Mouse (Mus musculus) hindbrain, embryonic 16.5 days (tissue): ENCODE data around the gene Ambra1. TPM values are rescaled to one million over a fixed set of nuclear protein-coding genes. Genes with fewer than 3 reads are reported as not detected.
A peak's percentile ranks its signal among the peaks of the same experiment; 100 is the strongest.

Source experiments
- ATAC-seq: fragments of 200-750 bp; cut with Nextera tagmentation; 2 replicates; pipeline ENCODE4 v1.8.0; 2017; ENCODE audit warnings: moderate TSS enrichment, moderate library complexity
- H3K27ac ChIP-seq: fragments of 300-500 bp; sonication (generic); 2 replicates; pipeline ENCODE4 v1.5.1; 2014; ENCODE audit warnings: low read depth, mild to moderate bottlenecking, control low read depth, low read length, moderate library complexity
- H3K27me3 ChIP-seq: fragments of 300-500 bp; sonication (generic); replicated peaks from 2 replicates; pipeline ENCODE4 v1.6.1; 2014; ENCODE audit warnings: low read length; ENCODE audit not compliant: control insufficient read depth, insufficient read depth
- H3K36me3 ChIP-seq: fragments of 300-500 bp; sonication (generic); 2 replicates; pipeline ENCODE4 v1.6.1; 2014; ENCODE audit warnings: mild to moderate bottlenecking, low read length, moderate library complexity, mixed read lengths; ENCODE audit not compliant: control insufficient read depth, insufficient read depth
- H3K4me1 ChIP-seq: fragments of 300-500 bp; sonication (generic); 2 replicates; pipeline ENCODE4 v1.6.1; 2014; ENCODE audit warnings: low read depth, low read length; ENCODE audit not compliant: control insufficient read depth, insufficient read depth
- H3K4me2 ChIP-seq: fragments of 300-500 bp; sonication (generic); 2 replicates; pipeline ENCODE4 v1.6.1; 2014; ENCODE audit warnings: mild to moderate bottlenecking, low read length, control low read depth, moderate library complexity
- H3K4me3 ChIP-seq: fragments of 300-500 bp; sonication (generic); 2 replicates; pipeline ENCODE4 v1.5.1; 2014; ENCODE audit warnings: mild to moderate bottlenecking, low read length, control low read depth, moderate library complexity
- H3K9ac ChIP-seq: fragments of 300-500 bp; sonication (generic); 2 replicates; pipeline ENCODE4 v1.6.1; 2014; ENCODE audit warnings: low read depth, mild to moderate bottlenecking, control low read depth, low read length, moderate library complexity
- H3K9me3 ChIP-seq: fragments of 300-500 bp; sonication (generic); 2 replicates; pipeline ENCODE4 v1.6.1; 2014; ENCODE audit warnings: mild to moderate bottlenecking, low read length, moderate library complexity; ENCODE audit not compliant: control insufficient read depth
- WGBS: fragments of 180-500 bp; shearing (Covaris S2); extraction: QIAGEN DNeasy Blood & Tissue Kit; methylation state at CpG from one replicate; pipeline ENCODE4 v1.1.7; 2014; 5-methylcytosine and 5-hydroxymethylcytosine counted together
- polyA plus RNA-seq: library from polyadenylated mRNA; unstranded; fragments of >200 nt; fragmentation: Nextera tagmentation; extraction: Ambion mirVana; gene quantifications from 2 replicates; pipeline ENCODE4 v1.2.1, GENCODE M21; 2015

The Ambra1 gene
- polyA plus RNA-seq, 1 experiment from 2014 or later, result 20.8 TPM

DNA sequence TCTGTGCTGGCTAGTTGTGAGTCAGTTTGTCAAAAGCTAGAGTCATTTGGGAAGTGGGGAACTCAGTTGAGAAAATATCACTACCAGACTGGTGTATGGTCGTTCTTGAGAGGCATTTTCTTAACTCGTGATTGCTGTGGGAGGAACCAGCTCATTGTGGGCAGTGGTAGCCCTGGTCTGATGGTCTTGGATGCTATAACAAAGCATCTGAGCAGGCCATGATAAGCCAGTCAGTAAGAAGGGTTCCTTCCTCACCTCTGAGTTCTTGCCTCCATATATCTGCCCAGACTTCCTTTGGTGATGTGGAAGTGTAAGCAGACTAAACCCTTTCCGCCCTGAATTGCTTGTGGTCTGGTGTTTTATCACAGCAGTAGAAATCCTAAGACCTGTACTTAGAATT lies 105.7 kb downstream of the Ambra1 start:
- Histone ChIP-seq H3K4me3 (no peak overlapping the region), H3K9ac (no peak overlapping the region), H3K27ac (no peak overlapping the region), H3K4me2 (no peak overlapping the region), H3K36me3 (no peaks in the 10 kb centered on the region), H3K27me3 (no peaks in the 10 kb centered on the region), H3K9me3 (no peaks in the 10 kb centered on the region), H3K4me1 (no peaks in the 10 kb centered on the region)
- 91% methylated on average over 3 of the region's 3 CpGs for WGBS
- no peak for ATAC-seq

GRCm38 (mm10) chr2:91844085-91844484 lies 114.2 kb downstream of the Ambra1 start:
- Histone ChIP-seq H3K4me3 (no peak overlapping the region), H3K9ac (no peak overlapping the region), H3K4me1 (no peaks in the 10 kb centered on the region), H3K36me3 (no peaks in the 10 kb centered on the region), H3K27me3 (no peaks in the 10 kb centered on the region), H3K9me3 (no peaks in the 10 kb centered on the region), H3K27ac (no peak overlapping the region), H3K4me2 (no peak overlapping the region)
- no peak for ATAC-seq
- WGBS, result 48% methylated on average over 1 of the region's 1 CpGs

DNA sequence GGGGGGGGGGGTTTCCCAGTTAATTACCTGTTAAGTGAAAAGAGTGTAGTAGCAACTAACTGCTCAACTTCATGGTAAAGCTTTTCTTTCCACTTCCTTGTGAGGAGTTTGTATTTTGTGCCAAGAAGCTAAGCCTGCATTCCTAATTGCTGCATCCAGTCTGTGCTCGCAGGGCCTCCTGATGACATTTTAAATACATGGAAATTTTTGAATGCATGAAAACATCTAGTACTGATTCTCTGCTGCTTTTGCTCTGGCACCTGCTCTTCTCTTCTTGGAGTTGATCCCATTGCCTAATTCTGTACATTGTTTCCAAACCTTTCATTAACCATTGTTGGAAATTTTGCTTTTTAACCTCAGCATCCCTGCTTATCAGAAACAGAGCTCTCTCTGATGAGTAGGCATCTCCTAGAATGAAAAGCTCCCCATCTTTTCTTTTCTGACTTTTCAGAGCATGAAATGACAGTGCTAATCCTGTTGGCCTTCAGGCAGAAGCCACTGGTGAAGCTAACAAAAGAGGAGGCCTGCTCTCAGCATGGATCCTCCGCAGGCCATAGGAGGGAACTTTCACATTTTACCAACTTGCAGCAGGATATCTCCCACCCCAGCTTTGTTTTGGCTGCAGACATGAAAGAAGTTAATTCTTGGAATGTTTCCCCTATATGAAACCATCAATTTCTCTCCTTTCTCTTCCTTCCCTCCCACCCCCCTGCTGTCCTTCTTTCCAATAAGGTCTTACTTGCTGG lies 122.7 kb downstream of the Ambra1 start:
- peaks cover 10% of the 10 kb centered on the region for H3K4me1 ChIP-seq
- ATAC-seq, result 0 out of 2 replicates have a peak, but pooled peaks have one; percentile 24
- H3K9me3 ChIP-seq, result no peaks in the 10 kb centered on the region
- H3K4me2 ChIP-seq, result no peak overlapping the region
- WGBS, result 11% methylated on average over 2 of the region's 2 CpGs
- H3K27ac ChIP-seq, result peak overlapping the region; percentile 54
- no peak overlapping the region for H3K9ac ChIP-seq
- no peak overlapping the region for H3K4me3 ChIP-seq
- no peaks in the 10 kb centered on the region for H3K36me3 ChIP-seq
- H3K27me3 ChIP-seq, result no peaks in the 10 kb centered on the region

DNA sequence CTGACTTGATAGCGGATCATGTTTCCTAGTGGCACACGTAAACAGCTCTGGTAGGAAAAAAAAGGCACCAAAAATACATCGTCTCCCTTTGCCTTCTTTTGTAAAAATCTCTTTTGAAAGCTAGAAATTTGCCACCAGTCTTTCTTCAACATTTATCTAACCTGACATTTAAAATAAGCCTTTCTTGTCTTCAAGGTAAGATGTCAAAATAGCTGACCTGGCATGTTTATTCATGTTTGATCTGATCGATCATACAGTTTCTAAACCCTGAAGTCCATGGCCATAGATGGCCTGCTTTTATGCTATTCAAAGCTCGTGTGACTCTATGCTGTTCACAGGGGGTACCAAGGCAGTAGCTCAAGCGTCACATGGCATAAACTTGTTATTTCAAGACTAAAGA lies 124.6 kb downstream of the Ambra1 start:
- Histone ChIP-seq H3K4me2 (no peak overlapping the region), H3K27ac (no peak overlapping the region)

DNA sequence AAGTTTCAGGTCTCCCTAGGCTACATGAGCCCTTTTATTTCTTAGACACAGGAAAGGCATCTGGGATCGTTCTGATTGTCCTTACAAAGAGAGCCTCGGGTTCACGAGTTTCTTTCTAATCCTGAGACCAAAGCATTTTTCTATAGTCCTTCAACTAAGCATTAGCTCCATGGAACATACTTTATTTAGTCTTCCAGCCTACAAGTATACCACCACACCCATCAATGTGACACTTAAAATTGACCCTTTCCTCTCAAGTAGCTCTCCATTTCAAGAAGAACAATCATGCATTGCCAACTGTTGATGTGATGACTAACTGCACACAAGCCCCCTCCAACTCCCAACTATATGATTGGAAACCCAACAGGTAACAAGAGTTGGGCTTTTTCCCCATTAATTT lies 127.0 kb downstream of the Ambra1 start:
- H3K4me2 ChIP-seq, result no peak overlapping the region
- no peaks in the 10 kb centered on the region for H3K36me3 ChIP-seq
- H3K27me3 ChIP-seq, result no peaks in the 10 kb centered on the region
- H3K9me3 ChIP-seq, result no peaks in the 10 kb centered on the region
- H3K4me3 ChIP-seq, result no peak overlapping the region
- 86% methylated on average over 3 of the region's 3 CpGs for WGBS
- H3K9ac ChIP-seq, result no peak overlapping the region
- no peak for ATAC-seq
- peaks cover 10% of the 10 kb centered on the region for H3K4me1 ChIP-seq
- no peak overlapping the region for H3K27ac ChIP-seq

More for the DNA sequence above, 124.6 kb downstream of the Ambra1 start:
- no peaks in the 10 kb centered on the region for H3K27me3 ChIP-seq
- ATAC-seq, result no peak
- peaks cover 10% of the 10 kb centered on the region for H3K4me1 ChIP-seq
- H3K9ac ChIP-seq, result no peak overlapping the region
- no peaks in the 10 kb centered on the region for H3K36me3 ChIP-seq
- WGBS, result 77% methylated on average over 6 of the region's 6 CpGs
- H3K4me3 ChIP-seq, result no peak overlapping the region
- H3K9me3 ChIP-seq, result no peaks in the 10 kb centered on the region

DNA sequence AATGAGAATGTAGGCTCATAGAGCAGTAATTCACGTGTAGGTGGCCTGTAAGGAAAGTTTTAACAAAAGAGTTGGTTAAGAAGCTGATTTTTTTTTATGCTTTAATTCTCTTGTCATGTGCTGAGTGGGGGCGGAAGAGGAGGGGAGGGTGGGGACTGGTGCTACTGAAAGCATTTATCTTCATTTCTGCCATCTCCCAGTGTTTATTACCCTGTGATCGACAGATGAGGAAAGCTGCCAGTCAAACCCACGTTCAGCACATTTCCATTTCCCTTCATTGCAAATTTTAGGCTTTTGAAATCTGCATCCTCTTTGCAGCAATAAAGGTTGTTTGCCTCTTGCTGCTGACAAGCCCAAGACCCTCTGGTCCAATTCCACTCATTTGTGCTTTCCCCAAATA lies 129.5 kb downstream of the Ambra1 start:
- WGBS, result 43% methylated on average over 4 of the region's 4 CpGs
- Histone ChIP-seq H3K27me3 (no peaks in the 10 kb centered on the region), H3K4me3 (no peak overlapping the region), H3K36me3 (no peaks in the 10 kb centered on the region), H3K4me2 (no peak overlapping the region), H3K9ac (no peak overlapping the region), H3K4me1 (no peaks in the 10 kb centered on the region), H3K27ac (no peak overlapping the region; the same call in 1 of the 2 replicates), H3K9me3 (no peaks in the 10 kb centered on the region)
- no peak for ATAC-seq

DNA sequence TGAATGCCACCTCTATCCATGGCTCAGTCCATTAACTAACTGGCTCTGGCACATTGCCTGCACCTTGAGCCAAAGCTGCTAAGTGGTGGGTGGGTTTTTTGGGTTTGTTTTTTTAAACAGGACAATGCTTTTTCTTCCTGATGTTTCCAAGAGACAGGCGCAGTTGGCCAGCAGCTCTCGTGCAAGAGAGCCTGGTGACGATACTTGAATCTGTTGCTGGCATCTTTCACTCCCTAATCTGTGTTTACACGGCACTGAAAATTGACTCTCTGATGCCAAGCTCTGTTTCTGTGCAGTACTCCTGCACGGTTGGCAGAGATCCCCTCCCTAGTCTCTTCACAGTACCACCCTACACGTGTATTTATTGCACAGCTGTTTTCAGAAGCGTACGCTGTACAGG lies 140.8 kb downstream of the Ambra1 start:
- Histone ChIP-seq H3K27me3 (no peaks in the 10 kb centered on the region), H3K4me2 (peak overlapping the region; percentile 39), H3K4me3 (no peak overlapping the region), H3K36me3 (no peaks in the 10 kb centered on the region), H3K9ac (peak overlapping the region; percentile 41; the same call in 1 of the 2 replicates), H3K4me1 (peaks cover 5% of the 10 kb centered on the region), H3K9me3 (no peaks in the 10 kb centered on the region), H3K27ac (peak overlapping the region; percentile 68)
- peak; percentile 82 for ATAC-seq
- WGBS, result 43% methylated on average over 8 of the region's 8 CpGs

DNA sequence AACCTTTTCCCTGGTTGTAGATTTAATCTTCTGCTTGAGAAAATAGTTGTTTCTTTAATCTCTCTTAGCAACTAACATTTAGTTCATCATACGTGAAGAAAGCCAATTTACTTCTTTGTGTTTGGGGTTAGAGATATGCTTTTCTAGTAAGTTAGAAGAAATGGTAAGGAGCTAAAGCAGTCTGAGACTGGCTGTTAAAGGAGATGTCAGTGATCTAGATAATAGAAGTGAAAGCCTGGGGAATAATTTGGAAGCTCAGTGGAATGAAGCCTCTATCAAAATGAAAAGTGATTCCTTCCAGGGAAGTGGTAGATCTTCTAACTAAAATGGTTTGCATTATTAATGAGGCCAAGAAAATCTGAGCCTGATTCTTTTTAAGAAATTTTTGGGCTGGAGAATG lies 141.3 kb downstream of the Ambra1 start:
- Histone ChIP-seq H3K36me3 (no peaks in the 10 kb centered on the region), H3K4me3 (no peak overlapping the region), H3K27ac (peak overlapping the region; percentile 68), H3K4me2 (peak overlapping the region; percentile 39), H3K27me3 (no peaks in the 10 kb centered on the region), H3K9ac (no peak overlapping the region), H3K9me3 (no peaks in the 10 kb centered on the region), H3K4me1 (peaks cover 5% of the 10 kb centered on the region)
- no peak for ATAC-seq
- 52% methylated on average over 1 of the region's 1 CpGs for WGBS

DNA sequence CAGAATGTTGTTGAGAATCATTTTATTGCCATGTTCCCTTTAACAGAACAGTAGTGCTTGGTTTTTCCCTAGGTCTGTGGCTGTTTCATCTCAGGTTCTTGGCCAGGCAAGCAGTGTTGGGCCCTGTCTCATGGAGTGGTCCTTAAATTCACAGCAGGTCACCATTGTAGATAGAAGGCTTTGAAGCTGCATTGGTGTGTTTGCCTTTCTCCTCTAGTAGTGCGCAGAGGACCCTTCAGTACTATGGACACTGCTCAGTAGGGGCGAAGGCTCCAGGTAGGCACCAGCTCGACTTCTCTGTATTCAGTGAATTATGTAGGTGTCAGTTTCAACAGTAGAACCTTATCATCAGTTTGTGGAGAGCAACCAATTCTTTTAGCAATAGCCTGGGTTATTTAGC lies 142.7 kb downstream of the Ambra1 start:
- ATAC-seq, result no peak
- Histone ChIP-seq H3K9me3 (no peaks in the 10 kb centered on the region), H3K27ac (no peak overlapping the region), H3K4me1 (peaks cover 5% of the 10 kb centered on the region), H3K4me2 (no peak overlapping the region), H3K4me3 (no peak overlapping the region), H3K36me3 (no peaks in the 10 kb centered on the region), H3K9ac (no peak overlapping the region), H3K27me3 (no peaks in the 10 kb centered on the region)
- 95% methylated on average over 3 of the region's 3 CpGs for WGBS
